Mouse (Mus musculus) layer of hippocampus, postnatal 14 days (tissue): ENCODE results near the gene 2300002M23Rik. TPM values are rescaled to one million over a fixed set of nuclear protein-coding genes. Genes with fewer than 3 reads are reported as not detected.

Experiments used
- DNase-seq, 2 experiments: peaks; one replicate each; pipeline ENCODE4 v3.0.0; 2021 to 2022; ENCODE audit warnings: low spot score in 2 of 2, mixed read lengths in 1 of 2
- total RNA-seq, 2 experiments: library from RNA; stranded (reverse); gene quantifications; 2 replicates each; pipeline ENCODE4 v1.2.3; 2021

2300002M23Rik gene
- total RNA-seq, 2 experiments from 2014 or later, result not detected

- DNase-seq, result no peak
These were observed 11.0 kb upstream of the 2300002M23Rik start for GRCm38 (mm10) chr17:35556186-35556765.

GRCm38 (mm10) chr17:35556812-35557211 lies 10.4 kb upstream of the 2300002M23Rik start:
- peak; percentile 50 to 55 for DNase-seq

- DNase-seq, result no peak
These were observed 9.9 kb upstream of the 2300002M23Rik start for GRCm38 (mm10) chr17:35557351-35557750.

- DNase-seq, result no peak
These were observed 9.0 kb upstream of the 2300002M23Rik start for GRCm38 (mm10) chr17:35558216-35558615.

- no peak for DNase-seq
These were observed 517 bp downstream of the 2300002M23Rik start for GRCm38 (mm10) chr17:35567767-35568166.

- no peak for DNase-seq
These were observed 2.1 kb downstream of the 2300002M23Rik start for GRCm38 (mm10) chr17:35569091-35569944.

- DNase-seq, result no peak
These were observed 3.6 kb downstream of the 2300002M23Rik start for GRCm38 (mm10) chr17:35570836-35571235.

- no peak for DNase-seq
These were observed 4.2 kb downstream of the 2300002M23Rik start for GRCm38 (mm10) chr17:35571477-35571876.

GRCm38 (mm10) chr17:35578211-35578610 lies 11.0 kb downstream of the 2300002M23Rik start:
- peak; percentile 51 to 74 for DNase-seq

- no peak for DNase-seq
These were observed 15.7 kb downstream of the 2300002M23Rik start for GRCm38 (mm10) chr17:35582900-35583299.

- DNase-seq, result peak; percentile 83 to 85
These were observed 17.2 kb downstream of the 2300002M23Rik start for GRCm38 (mm10) chr17:35584330-35584937.

GRCm38 (mm10) chr17:35587291-35587690 lies 20.0 kb downstream of the 2300002M23Rik start:
- no peak for DNase-seq

GRCm38 (mm10) chr17:35588387-35588786 lies 21.1 kb downstream of the 2300002M23Rik start:
- no peak for DNase-seq

GRCm38 (mm10) chr17:35590410-35591218 lies 23.4 kb downstream of the 2300002M23Rik start:
- DNase-seq, result peak; percentile 73 to 84

- DNase-seq, result no peak
These were observed 23.9 kb downstream of the 2300002M23Rik start for GRCm38 (mm10) chr17:35591219-35591578.

GRCm38 (mm10) chr17:35591731-35592130 lies 24.5 kb downstream of the 2300002M23Rik start:
- no peak for DNase-seq

GRCm38 (mm10) chr17:35592131-35592530 lies 24.9 kb downstream of the 2300002M23Rik start:
- DNase-seq, result no peak

- no peak for DNase-seq
These were observed 26.5 kb downstream of the 2300002M23Rik start for GRCm38 (mm10) chr17:35593786-35594185.

- no peak for DNase-seq
These were observed 27.2 kb downstream of the 2300002M23Rik start for GRCm38 (mm10) chr17:35594456-35594855.

GRCm38 (mm10) chr17:35597399-35597798 lies 30.1 kb downstream of the 2300002M23Rik start:
- DNase-seq, result no peak

GRCm38 (mm10) chr17:35601249-35601648 lies 34.0 kb downstream of the 2300002M23Rik start, which contains the start of gene Sfta2:
Gene Sfta2 (plus strand): TSS chr17:35601549.
- DNase-seq, result no peak
